Comparison of ENCODE assay signal across 29 mouse cellular contexts in genomic region chr11:116847187-116848085, GRCm38 (mm10). TPM values are rescaled to one million over a fixed set of nuclear protein-coding genes. Genes with fewer than 3 reads are reported as not detected.
DNase-seq lines count a peak whose midpoint lies in the region; ATAC-seq and TF ChIP-seq lines count a peak whose summit lies in the region.
"Had no signal": no experiment of that assay in that cellular context is flagged by ENCODE, and none has a peak within 500 bp of the region (broad histone marks: within the 10 kb centered on the region; RNA-seq: fewer than 3 reads in every experiment).

No protein-coding gene starts in this region.

- no peaks in the 10 kb centered on the region for H3K9me3 ChIP-seq in heart, postnatal 0 days (replicated peaks; ENCODE audit: control insufficient read depth, low read length)
- H3K9me3 ChIP-seq in midbrain, embryonic 11.5 days (ENCODE audit: control insufficient read depth, low read length) = no peaks in the 10 kb centered on the region
- no peaks in the 10 kb centered on the region for H3K9me3 ChIP-seq in midbrain, embryonic 16.5 days (replicated peaks; ENCODE audit: control insufficient read depth, low read length, poor library complexity, severe bottlenecking)
- no peaks in the 10 kb centered on the region for H3K9me3 ChIP-seq in MEL (replicated peaks; ENCODE audit: insufficient read depth, low read length)
- H3K9me3 ChIP-seq in liver, embryonic 15.5 days (replicated peaks) = no peaks in the 10 kb centered on the region
- H3K9me3 ChIP-seq: forebrain, embryonic 10.5 days; heart, embryonic 12.5 days; limb, embryonic 12.5 days; lung, embryonic 15.5 days; midbrain, embryonic 10.5 days; neural tube, embryonic 12.5 days had no signal

- no peak for TF ChIP-seq EP300 in heart, postnatal 0 days (IDR thresholded peaks at IDR 0.05; ENCODE audit: low read depth)
- 0 out of 4 replicates have a peak, but pooled peaks of 1 of the 2 experiments have one; percentile 3 for TF ChIP-seq EP300 in MEL (IDR thresholded peaks at IDR 0.05; ENCODE audit: low read depth in 1 of 2, low read length in 2 of 2)

- WGBS in heart, postnatal 0 days = 90% methylated on average over 3 of the region's 3 CpGs
- WGBS in midbrain, embryonic 11.5 days = 92% methylated on average over 3 of the region's 3 CpGs
- 73% methylated on average over 3 of the region's 3 CpGs for WGBS in midbrain, embryonic 16.5 days
- 88% methylated on average over 3 of the region's 3 CpGs for WGBS in liver, embryonic 15.5 days (ENCODE audit: insufficient replicate concordance)

- no peak for TF ChIP-seq RAD21 in MEL (IDR thresholded peaks at IDR 0.05; ENCODE audit: low read depth, low read length)

- H3K27ac ChIP-seq in heart, postnatal 0 days (ENCODE audit: low read depth) = no peak overlapping the region
- H3K27ac ChIP-seq in midbrain, embryonic 11.5 days (ENCODE audit: low read depth, low read length) = no peak overlapping the region
- no peak overlapping the region for H3K27ac ChIP-seq in midbrain, embryonic 16.5 days (ENCODE audit: low read length)
- no peak overlapping the region for H3K27ac ChIP-seq in MEL (ENCODE audit: control insufficient read depth, low read depth, low read length)
- H3K27ac ChIP-seq in liver, embryonic 15.5 days (replicated peaks) = peak overlapping the region; percentile 29; the same call in 1 of the 2 replicates
- H3K27ac ChIP-seq: forebrain, embryonic 10.5 days; limb, embryonic 12.5 days; liver, embryonic 14.5 days; midbrain, embryonic 10.5 days; neural tube, embryonic 12.5 days had no signal

- H3K27me3 ChIP-seq in heart, postnatal 0 days (ENCODE audit: control insufficient read depth, insufficient read depth, low read length) = no peaks in the 10 kb centered on the region
- no peaks in the 10 kb centered on the region for H3K27me3 ChIP-seq in midbrain, embryonic 11.5 days (ENCODE audit: control insufficient read depth, insufficient read depth, low read length)
- H3K27me3 ChIP-seq in midbrain, embryonic 16.5 days (ENCODE audit: control insufficient read depth, insufficient read depth, low read depth, low read length) = no peaks in the 10 kb centered on the region
- no peaks in the 10 kb centered on the region for H3K27me3 ChIP-seq in MEL (ENCODE audit: control insufficient read depth in 1 of 2, insufficient read depth in 2 of 2, low read length in 2 of 2)
- no peaks in the 10 kb centered on the region for H3K27me3 ChIP-seq in liver, embryonic 15.5 days
- H3K27me3 ChIP-seq: heart, embryonic 12.5 days; limb, embryonic 12.5 days; lung, embryonic 15.5 days; neural tube, embryonic 12.5 days had no signal

- peaks cover 9% of the 10 kb centered on the region for H3K4me1 ChIP-seq in heart, postnatal 0 days (ENCODE audit: control insufficient read depth, insufficient read depth)
- H3K4me1 ChIP-seq in midbrain, embryonic 11.5 days (ENCODE audit: control insufficient read depth, insufficient read depth, low read length) = peaks cover 21% of the 10 kb centered on the region
- peaks cover 25% of the 10 kb centered on the region for H3K4me1 ChIP-seq in midbrain, embryonic 16.5 days (ENCODE audit: control insufficient read depth, insufficient read depth, low read length)
- peaks cover 5 to 13% of the 10 kb centered on the region in 2 experiments; a peak in 3 of 4 replicates for H3K4me1 ChIP-seq in MEL (ENCODE audit: control insufficient read depth in 1 of 2, insufficient read depth in 2 of 2, low read length in 2 of 2)
- peaks cover 49% of the 10 kb centered on the region for H3K4me1 ChIP-seq in liver, embryonic 15.5 days (replicated peaks)

- H3K9ac ChIP-seq in heart, postnatal 0 days (replicated peaks; ENCODE audit: low read depth, low read length) = 0 out of 2 replicates have a peak overlapping the region, but pooled peaks have one; percentile 19
- no peak overlapping the region for H3K9ac ChIP-seq in midbrain, embryonic 11.5 days (ENCODE audit: low read length)
- no peak overlapping the region for H3K9ac ChIP-seq in midbrain, embryonic 16.5 days (ENCODE audit: low read depth, low read length)
- no peak overlapping the region for H3K9ac ChIP-seq in MEL (ENCODE audit: control insufficient read depth, low read depth, low read length, poor library complexity, severe bottlenecking)
- H3K9ac ChIP-seq in liver, embryonic 15.5 days = no peak overlapping the region
- H3K9ac ChIP-seq: heart, embryonic 12.5 days; limb, embryonic 12.5 days; liver, embryonic 14.5 days; lung, embryonic 15.5 days; neural tube, embryonic 12.5 days had no signal

- H3K4me3 ChIP-seq in heart, postnatal 0 days (ENCODE audit: low read depth, low read length) = no peak overlapping the region
- no peak overlapping the region for H3K4me3 ChIP-seq in midbrain, embryonic 11.5 days (ENCODE audit: low read depth, low read length)
- H3K4me3 ChIP-seq in midbrain, embryonic 16.5 days (ENCODE audit: low read depth, low read length) = no peak overlapping the region
- no peak overlapping the region for H3K4me3 ChIP-seq in MEL (ENCODE audit: control insufficient read depth in 1 of 2, insufficient read depth in 1 of 2, low read depth in 2 of 2, low read length in 2 of 2)
- H3K4me3 ChIP-seq in liver, embryonic 15.5 days (replicated peaks) = no peak overlapping the region
- H3K4me3 ChIP-seq: forebrain, embryonic 10.5 days; heart, embryonic 12.5 days; limb, embryonic 12.5 days; lung, embryonic 15.5 days; midbrain, embryonic 10.5 days; myocyte; neural tube, embryonic 12.5 days had no signal

- H3K4me2 ChIP-seq in heart, postnatal 0 days (ENCODE audit: low read depth, low read length) = no peak overlapping the region
- no peak overlapping the region for H3K4me2 ChIP-seq in midbrain, embryonic 11.5 days
- H3K4me2 ChIP-seq in midbrain, embryonic 16.5 days (ENCODE audit: low read length) = no peak overlapping the region
- H3K4me2 ChIP-seq in liver, embryonic 15.5 days = no peak overlapping the region
- H3K4me2 ChIP-seq: heart, embryonic 12.5 days; limb, embryonic 12.5 days; lung, embryonic 15.5 days; neural tube, embryonic 12.5 days had no signal

- no peak for ATAC-seq in heart, postnatal 0 days (ENCODE audit: insufficient read depth, low read depth)
- no peak for ATAC-seq in midbrain, embryonic 11.5 days (ENCODE audit: low FRiP score)
- ATAC-seq in midbrain, embryonic 16.5 days = no peak
- no peak for ATAC-seq in liver, embryonic 15.5 days (ENCODE audit: insufficient read depth)
- ATAC-seq: activated CD4-positive, CD25-positive, alpha-beta regulatory T cell, adult 4 months; hindbrain, embryonic 16.5 days had no signal

- peaks cover 65% of the 10 kb centered on the region for H3K79me2 ChIP-seq in MEL (ENCODE audit: control insufficient read depth, insufficient read depth, low read length, poor library complexity)

- TF ChIP-seq CTCF in heart, postnatal 0 days (IDR thresholded peaks at IDR 0.05; ENCODE audit: low read depth) = no peak
- TF ChIP-seq CTCF in MEL (IDR thresholded peaks at IDR 0.05 in 2 of 3, conservative IDR thresholded peaks at IDR 0.05 in 1 of 3; ENCODE audit: control insufficient read depth in 1 of 3, insufficient read depth in 1 of 3, low read depth in 2 of 3, low read length in 3 of 3, poor library complexity in 1 of 3, severe bottlenecking in 1 of 3) = no peak

- H3K36me3 ChIP-seq in heart, postnatal 0 days (replicated peaks; ENCODE audit: control insufficient read depth, insufficient read depth, low read length) = peaks cover 50% of the 10 kb centered on the region
- H3K36me3 ChIP-seq in midbrain, embryonic 11.5 days (ENCODE audit: control insufficient read depth, insufficient read depth, low read length) = peaks cover 9% of the 10 kb centered on the region; the same call in 1 of the 2 replicates
- 0 out of 2 replicates have a peak, but pooled peaks cover 3% of the 10 kb centered on the region for H3K36me3 ChIP-seq in midbrain, embryonic 16.5 days (ENCODE audit: control insufficient read depth, insufficient read depth, low read length)
- peaks cover 21 to 47% of the 10 kb centered on the region in 2 experiments for H3K36me3 ChIP-seq in MEL (ENCODE audit: control insufficient read depth in 1 of 2, insufficient read depth in 2 of 2, low read length in 2 of 2)
- H3K36me3 ChIP-seq in liver, embryonic 15.5 days (replicated peaks) = peaks cover 54% of the 10 kb centered on the region

- DNase-seq in heart, postnatal 0 days (ENCODE audit: low spot score) = no peak
- DNase-seq in heart, adult 9 months (ENCODE audit: low spot score in 2 of 2) = no peak
- DNase-seq in midbrain, embryonic 11.5 days (ENCODE audit: low spot score, missing footprints) = peak; percentile 87
- DNase-seq in MEL (ENCODE audit: low read depth, low spot score) = peak; percentile 72
- no peak for DNase-seq in thymus, postnatal 36 days
- no peak for DNase-seq in layer of hippocampus, postnatal 36 days
- DNase-seq: adrenal gland, adult 2 months; adrenal gland, postnatal 36 days; cerebellum, adult 18-20 months; cerebellum, postnatal 10 days; gastrocnemius, postnatal 14 days; heart, postnatal 14 days; kidney, adult 18-20 months; kidney, postnatal 14 days; layer of hippocampus, adult 9-11 months; right cerebral cortex, adult 18-20 months; spleen, adult 18-20 months had no signal

- TF ChIP-seq POLR2A in MEL (IDR thresholded peaks at IDR 0.05; ENCODE audit: control insufficient read depth in 1 of 2, insufficient read depth in 1 of 2, low read depth in 1 of 2, low read length in 2 of 2, poor library complexity in 1 of 2) = peak in 1 of 2 experiments; percentile 58; a peak in 2 of 4 replicates

RNA-seq across cellular contexts. Expression of gene Jmjd6, which starts 4.2 kb away (rescaled TPM):
- 24.8 and 29.6 TPM in 2 replicates for total RNA-seq in heart, postnatal 0 days (2014; rRNA removed; ENCODE audit: low replicate concordance)
- polyA plus RNA-seq in heart, postnatal 0 days (2015; fragmentation: Nextera tagmentation; extraction: Ambion mirVana) = 35.3 and 43.1 TPM in 2 replicates
- 86.9 and 89.9 TPM in 2 replicates for polyA plus RNA-seq in midbrain, embryonic 11.5 days (2014; fragmentation: Nextera tagmentation; extraction: Ambion mirVana)
- polyA plus RNA-seq in midbrain, embryonic 16.5 days (2015; fragmentation: Nextera tagmentation; extraction: Ambion mirVana) = 66.3 and 73.0 TPM in 2 replicates
- total RNA-seq in MEL (2012; rRNA removed) = 159 and 175 TPM in 2 replicates
- 100 to 1,000 TPM in 1 of 2 experiments, not detected in 1; 192 TPM for polyA plus RNA-seq in MEL (2012; ENCODE audit: insufficient read depth in 1 of 2, insufficient read length in 2 of 2, low read depth in 1 of 2, low replicate concordance in 2 of 2, missing spikeins in 1 of 2)
- 27.4 and 29.8 TPM in 2 replicates for polyA plus RNA-seq in liver, embryonic 15.5 days (2015; fragmentation: Nextera tagmentation; extraction: Ambion mirVana)
- 10 to 100 TPM; 35.0 to 44.9 TPM for total RNA-seq in layer of hippocampus, postnatal 36 days (2021)

RNA-seq across cellular contexts. Expression of gene Mettl23, which starts 4.4 kb away (rescaled TPM):
- total RNA-seq in heart, postnatal 0 days (2014; rRNA removed; ENCODE audit: low replicate concordance) = 39.2 and 63.2 TPM in 2 replicates
- polyA plus RNA-seq in heart, postnatal 0 days (2015; fragmentation: Nextera tagmentation; extraction: Ambion mirVana) = 77.1 and 77.6 TPM in 2 replicates
- polyA plus RNA-seq in midbrain, embryonic 11.5 days (2014; fragmentation: Nextera tagmentation; extraction: Ambion mirVana) = 72.5 and 76.2 TPM in 2 replicates
- 65.2 and 67.4 TPM in 2 replicates for polyA plus RNA-seq in midbrain, embryonic 16.5 days (2015; fragmentation: Nextera tagmentation; extraction: Ambion mirVana)
- 63.9 and 69.9 TPM in 2 replicates for total RNA-seq in MEL (2012; rRNA removed)
- 10 to 100 TPM in 1 of 2 experiments, not detected in 1; 58.5 TPM for polyA plus RNA-seq in MEL (2012; ENCODE audit: insufficient read depth in 1 of 2, insufficient read length in 2 of 2, low read depth in 1 of 2, low replicate concordance in 2 of 2, missing spikeins in 1 of 2)
- 31.7 and 36.6 TPM in 2 replicates for polyA plus RNA-seq in liver, embryonic 15.5 days (2015; fragmentation: Nextera tagmentation; extraction: Ambion mirVana)
- 10 to 100 TPM; 30.3 to 30.4 TPM for total RNA-seq in layer of hippocampus, postnatal 36 days (2021)

RNA-seq across cellular contexts. Expression of gene Mfsd11, which starts 4.8 kb away (rescaled TPM):
- 23.2 and 46.3 TPM in 2 replicates for total RNA-seq in heart, postnatal 0 days (2014; rRNA removed; ENCODE audit: low replicate concordance)
- 44.5 and 49.7 TPM in 2 replicates for polyA plus RNA-seq in heart, postnatal 0 days (2015; fragmentation: Nextera tagmentation; extraction: Ambion mirVana)
- 28.6 and 30.3 TPM in 2 replicates for polyA plus RNA-seq in midbrain, embryonic 11.5 days (2014; fragmentation: Nextera tagmentation; extraction: Ambion mirVana)
- polyA plus RNA-seq in midbrain, embryonic 16.5 days (2015; fragmentation: Nextera tagmentation; extraction: Ambion mirVana) = 56.1 and 56.2 TPM in 2 replicates
- total RNA-seq in MEL (2012; rRNA removed) = 25.7 and 36.3 TPM in 2 replicates
- 10 to 100 TPM in 1 of 2 experiments, not detected in 1; 25.4 TPM for polyA plus RNA-seq in MEL (2012; ENCODE audit: insufficient read depth in 1 of 2, insufficient read length in 2 of 2, low read depth in 1 of 2, low replicate concordance in 2 of 2, missing spikeins in 1 of 2)
- 9.4 and 11.8 TPM in 2 replicates for polyA plus RNA-seq in liver, embryonic 15.5 days (2015; fragmentation: Nextera tagmentation; extraction: Ambion mirVana)
- 10 to 100 TPM; 38.7 to 51.4 TPM for total RNA-seq in layer of hippocampus, postnatal 36 days (2021)

RNA-seq across cellular contexts. Expression of gene Srsf2, which starts 5.5 kb away (rescaled TPM):
- total RNA-seq in heart, postnatal 0 days (2014; rRNA removed; ENCODE audit: low replicate concordance) = 157 and 211 TPM in 2 replicates
- 349 and 359 TPM in 2 replicates for polyA plus RNA-seq in heart, postnatal 0 days (2015; fragmentation: Nextera tagmentation; extraction: Ambion mirVana)
- polyA plus RNA-seq in midbrain, embryonic 11.5 days (2014; fragmentation: Nextera tagmentation; extraction: Ambion mirVana) = 974 and 988 TPM in 2 replicates
- polyA plus RNA-seq in midbrain, embryonic 16.5 days (2015; fragmentation: Nextera tagmentation; extraction: Ambion mirVana) = 549 and 567 TPM in 2 replicates
- total RNA-seq in MEL (2012; rRNA removed) = 434 and 453 TPM in 2 replicates
- 1,000 to 10,000 TPM in 1 of 2 experiments, 100 to 1,000 TPM in 1; 257 to 1,128 TPM for polyA plus RNA-seq in MEL (2012; ENCODE audit: insufficient read depth in 1 of 2, insufficient read length in 2 of 2, low read depth in 1 of 2, low replicate concordance in 2 of 2, missing spikeins in 1 of 2)
- polyA plus RNA-seq in liver, embryonic 15.5 days (2015; fragmentation: Nextera tagmentation; extraction: Ambion mirVana) = 388 and 413 TPM in 2 replicates
- total RNA-seq in layer of hippocampus, postnatal 36 days (2021) = 100 to 1,000 TPM; 170 to 180 TPM

RNA-seq across cellular contexts. Expression of gene Mxra7, which starts 19.6 kb away (rescaled TPM):
- total RNA-seq in heart, postnatal 0 days (2014; rRNA removed; ENCODE audit: low replicate concordance) = 6.3 and 17.9 TPM in 2 replicates
- polyA plus RNA-seq in heart, postnatal 0 days (2015; fragmentation: Nextera tagmentation; extraction: Ambion mirVana) = 20.0 and 21.7 TPM in 2 replicates
- 27.4 and 31.6 TPM in 2 replicates for polyA plus RNA-seq in midbrain, embryonic 11.5 days (2014; fragmentation: Nextera tagmentation; extraction: Ambion mirVana)
- polyA plus RNA-seq in midbrain, embryonic 16.5 days (2015; fragmentation: Nextera tagmentation; extraction: Ambion mirVana) = 21.8 and 22.6 TPM in 2 replicates
- total RNA-seq in MEL (2012; rRNA removed) = 2.7 and 2.9 TPM in 2 replicates
- 1 to 10 TPM in 1 of 2 experiments, not detected in 1; 9.3 TPM for polyA plus RNA-seq in MEL (2012; ENCODE audit: insufficient read depth in 1 of 2, insufficient read length in 2 of 2, low read depth in 1 of 2, low replicate concordance in 2 of 2, missing spikeins in 1 of 2)
- 1.3 and 1.8 TPM in 2 replicates for polyA plus RNA-seq in liver, embryonic 15.5 days (2015; fragmentation: Nextera tagmentation; extraction: Ambion mirVana)
- 10 to 100 TPM; 22.3 to 22.6 TPM for total RNA-seq in layer of hippocampus, postnatal 36 days (2021)
- polyA plus RNA-seq: activated CD4-positive, CD25-positive, alpha-beta regulatory T cell, adult 4 months had no signal

Comparison
In these comparisons a context has a peak if more than half of its experiments do, and no peak if none do; other contexts are left out.
1. DNase-seq: peak in midbrain, embryonic 11.5 days (single experiment) and MEL (single experiment); none in heart, postnatal 0 days (single experiment), heart, adult 9 months (0 of 2), thymus, postnatal 36 days (0 of 2) and layer of hippocampus, postnatal 36 days (0 of 2).